Mouse (Mus musculus): ENCODE measurements around the gene Pde1b. TPM values are rescaled to one million over a fixed set of nuclear protein-coding genes. Genes with fewer than 3 reads are reported as not detected.
A peak's percentile ranks its signal among the peaks of the same experiment; 100 is the strongest.

The Pde1b gene
- polyA plus RNA-seq, 1 experiment from 2014 or later = 3.8 TPM

DNA sequence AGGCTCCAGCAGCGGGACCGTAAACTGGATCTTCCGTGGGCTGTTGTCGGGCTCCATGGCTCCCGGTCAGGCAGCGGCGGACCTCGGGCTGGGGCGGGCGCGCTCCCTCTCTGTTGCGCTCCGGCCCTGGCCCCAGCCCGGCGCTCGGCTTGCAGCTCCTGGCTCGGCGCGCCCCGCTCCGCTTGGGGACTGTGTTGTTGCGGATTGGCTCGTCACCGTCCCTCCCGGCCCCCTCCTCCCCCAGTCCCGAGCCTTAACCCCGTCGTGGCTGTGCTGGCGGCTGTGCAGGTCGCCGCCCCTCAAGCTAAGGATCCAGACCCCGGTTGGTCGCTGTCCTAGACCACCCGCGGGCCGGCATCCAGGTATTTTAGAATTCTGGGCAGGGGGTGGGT, 35.0 kb downstream of the Pde1b start, which contains the start of gene Ppp1r1a:
Gene Ppp1r1a (minus strand): TSS at position 182 of the 392 bp plus-strand sequence.
- under 1% methylated on average over 36 of the region's 36 CpGs for WGBS
- peak; percentile 85 for DNase-seq (ENCODE audit: low spot score)
- H3K27ac ChIP-seq = peak within 1 kb of the TSS; percentile 89

DNA sequence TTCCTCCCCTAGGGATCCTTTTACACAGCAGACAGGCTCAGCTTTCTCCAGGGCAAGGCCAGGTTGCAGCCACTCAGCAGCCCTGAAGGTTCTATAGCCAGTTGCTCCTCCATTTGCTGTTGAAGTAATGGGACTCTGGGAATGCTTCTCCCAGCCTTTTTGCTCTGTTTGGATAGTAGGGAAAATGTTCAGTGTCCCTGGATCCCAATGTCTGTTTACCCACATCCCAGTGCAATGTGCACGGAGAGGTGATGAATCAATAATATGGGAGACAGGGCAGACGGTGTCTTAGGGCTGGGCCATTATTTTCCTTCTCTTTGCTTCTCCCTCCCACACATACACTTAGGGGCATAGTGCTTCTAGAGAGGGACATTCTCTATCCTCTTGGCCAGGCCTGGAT, 36.4 kb downstream of the Pde1b start:
- no peaks in the 10 kb centered on the region for H3K9me3 ChIP-seq
- H3K36me3 ChIP-seq = no peaks in the 10 kb centered on the region
- peak; percentile 58 for DNase-seq (ENCODE audit: low spot score)
- H3K27ac ChIP-seq = no peak overlapping the region
- 65% methylated on average over 2 of the region's 2 CpGs for WGBS
- no peak overlapping the region for H3K4me3 ChIP-seq
- H3K4me1 ChIP-seq = peaks cover 44% of the 10 kb centered on the region
- H3K27me3 ChIP-seq (ENCODE audit: insufficient read depth, poor library complexity, severe bottlenecking) = peaks cover 48% of the 10 kb centered on the region

More for the DNA sequence above, 35.0 kb downstream of the Pde1b start, which contains the start of gene Ppp1r1a:
- Histone ChIP-seq H3K4me3 (peak within 1 kb of the TSS; percentile 72), H3K36me3 (0 out of 2 replicates have a peak, but pooled peaks cover 3% of the 10 kb centered on the region), H3K9me3 (no peaks in the 10 kb centered on the region), H3K27me3 (ENCODE audit: insufficient read depth, poor library complexity, severe bottlenecking) (peaks cover 53% of the 10 kb centered on the region), H3K4me1 (peaks cover 44% of the 10 kb centered on the region)

DNA sequence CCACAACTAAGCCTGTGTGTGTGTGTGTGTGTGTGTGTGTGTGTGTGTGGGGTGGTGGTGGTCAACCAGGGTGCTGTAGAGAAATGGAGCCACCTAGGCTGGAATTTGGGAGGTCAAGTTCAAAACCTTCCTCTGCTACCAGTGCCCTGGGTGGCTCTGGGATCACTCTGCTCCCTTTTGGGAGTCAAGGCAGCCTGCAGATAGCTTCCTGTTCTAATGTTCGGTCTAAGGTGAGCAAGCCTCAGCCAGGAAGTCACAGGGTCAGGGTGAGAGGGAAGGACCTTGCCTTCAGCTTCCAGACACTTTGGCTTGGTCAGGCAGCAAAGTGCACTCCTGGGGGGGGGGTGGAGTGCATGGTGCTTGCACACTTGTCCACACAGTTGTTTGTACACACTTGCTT, 37.8 kb downstream of the Pde1b start:
- peaks cover 41% of the 10 kb centered on the region for H3K27me3 ChIP-seq (ENCODE audit: insufficient read depth, poor library complexity, severe bottlenecking)
- 65% methylated on average over 1 of the region's 1 CpGs for WGBS
- H3K36me3 ChIP-seq = no peaks in the 10 kb centered on the region
- peaks cover 32% of the 10 kb centered on the region for H3K4me1 ChIP-seq
- peak; percentile 69 for DNase-seq (ENCODE audit: low spot score)
- no peak overlapping the region for H3K27ac ChIP-seq
- H3K9me3 ChIP-seq = no peaks in the 10 kb centered on the region
- no peak overlapping the region for H3K4me3 ChIP-seq

DNA sequence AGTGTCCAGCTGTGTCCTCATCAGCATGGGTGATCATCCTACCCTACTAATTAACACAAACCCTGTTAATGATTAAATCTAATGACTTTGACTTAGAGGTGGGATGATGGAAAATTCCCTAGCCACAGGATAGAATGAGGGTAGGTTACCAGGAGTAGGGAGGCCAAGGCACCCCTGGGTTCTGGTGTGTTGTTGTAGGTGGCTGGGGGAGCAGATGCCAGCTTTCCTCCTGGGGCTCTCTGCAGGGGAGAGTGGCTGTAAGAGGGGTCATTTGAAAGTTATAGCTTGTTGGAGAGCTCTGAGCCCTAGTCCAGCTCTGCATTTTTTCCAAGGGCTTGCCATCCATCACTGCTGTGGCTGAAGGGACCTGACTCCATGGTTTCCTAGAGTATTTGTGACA, 39.7 kb downstream of the Pde1b start:
- Histone ChIP-seq H3K4me1 (peaks cover 16% of the 10 kb centered on the region), H3K27ac (no peak overlapping the region), H3K4me3 (no peak overlapping the region), H3K36me3 (no peaks in the 10 kb centered on the region), H3K9me3 (no peaks in the 10 kb centered on the region), H3K27me3 (ENCODE audit: insufficient read depth, poor library complexity, severe bottlenecking) (peaks cover 25% of the 10 kb centered on the region)
- DNase-seq (ENCODE audit: low spot score) = no peak

DNA sequence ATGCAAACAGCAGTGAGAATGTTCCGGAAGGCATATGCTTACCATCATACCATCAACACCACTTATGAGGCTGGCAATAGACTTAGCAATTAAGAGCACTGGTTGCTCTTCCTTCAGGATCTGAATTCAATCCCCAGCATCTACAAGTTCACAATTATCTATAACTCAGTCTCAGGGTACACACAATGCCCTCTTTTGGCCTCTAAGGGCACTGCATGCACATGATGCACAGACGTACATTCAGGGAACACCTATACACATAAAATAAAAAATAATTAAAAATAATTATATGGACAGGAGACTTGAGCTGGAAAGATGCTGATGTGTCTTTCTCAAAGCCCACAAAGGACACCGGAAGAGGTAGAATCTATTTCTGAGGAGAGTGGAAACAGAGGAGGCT, 45.1 kb downstream of the Pde1b start:
- Histone ChIP-seq H3K4me1 (no peaks in the 10 kb centered on the region; the same call in 1 of the 2 replicates), H3K27me3 (ENCODE audit: insufficient read depth, poor library complexity, severe bottlenecking) (no peaks in the 10 kb centered on the region), H3K4me3 (no peak overlapping the region), H3K9me3 (no peaks in the 10 kb centered on the region), H3K27ac (no peak overlapping the region), H3K36me3 (no peaks in the 10 kb centered on the region)
- WGBS = 81% methylated on average over 3 of the region's 3 CpGs
- DNase-seq (ENCODE audit: low spot score) = no peak

DNA sequence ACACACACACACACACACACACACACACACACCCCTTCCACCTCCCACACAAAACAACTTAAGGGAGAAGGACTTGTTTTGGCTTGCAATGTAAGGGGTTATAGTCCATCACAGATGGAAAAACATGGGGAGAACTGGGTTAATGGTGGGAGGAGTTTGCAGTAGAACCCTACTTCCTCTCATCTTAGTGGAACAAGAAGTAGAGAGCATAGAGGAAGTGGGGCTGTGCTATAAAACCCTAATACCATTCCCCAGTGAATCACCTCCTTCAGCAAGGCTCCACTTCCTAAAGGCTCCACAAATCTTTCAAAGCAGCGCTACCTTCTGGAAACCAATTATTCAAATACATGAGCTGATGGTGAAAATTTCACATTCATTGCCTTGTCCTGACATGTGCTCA, 46.6 kb downstream of the Pde1b start:
- DNase-seq (ENCODE audit: low spot score) = no peak
- Histone ChIP-seq H3K4me3 (no peak overlapping the region), H3K36me3 (no peaks in the 10 kb centered on the region), H3K9me3 (no peaks in the 10 kb centered on the region), H3K27ac (no peak overlapping the region), H3K4me1 (no peaks in the 10 kb centered on the region), H3K27me3 (ENCODE audit: insufficient read depth, poor library complexity, severe bottlenecking) (no peaks in the 10 kb centered on the region)
- WGBS = 79% methylated on average over 1 of the region's 1 CpGs

DNA sequence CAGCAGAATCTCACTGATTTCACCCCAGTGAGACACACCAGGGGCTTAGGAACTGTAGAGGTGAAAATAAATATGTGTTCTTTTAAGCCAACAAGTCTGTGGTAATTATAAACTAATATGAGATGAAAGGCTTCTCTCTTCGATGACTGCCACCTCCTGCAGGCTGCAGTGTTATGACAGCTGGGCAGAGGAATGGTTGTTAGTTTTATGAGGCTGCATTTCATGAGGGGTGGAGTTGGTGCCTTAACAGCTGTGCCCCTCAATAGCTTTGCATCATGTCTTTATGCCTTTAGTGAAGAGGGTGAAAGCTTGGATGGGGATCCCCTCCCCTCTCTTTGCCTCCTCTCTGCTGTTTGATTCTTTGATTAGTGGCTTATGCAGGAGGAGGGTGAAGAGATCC, 48.2 kb downstream of the Pde1b start:
- Histone ChIP-seq H3K36me3 (no peaks in the 10 kb centered on the region), H3K9me3 (no peaks in the 10 kb centered on the region), H3K27me3 (ENCODE audit: insufficient read depth, poor library complexity, severe bottlenecking) (no peaks in the 10 kb centered on the region), H3K4me1 (no peaks in the 10 kb centered on the region), H3K4me3 (no peak overlapping the region), H3K27ac (no peak overlapping the region)
- WGBS = 42% methylated on average over 1 of the region's 1 CpGs
- no peak for DNase-seq (ENCODE audit: low spot score)

DNA sequence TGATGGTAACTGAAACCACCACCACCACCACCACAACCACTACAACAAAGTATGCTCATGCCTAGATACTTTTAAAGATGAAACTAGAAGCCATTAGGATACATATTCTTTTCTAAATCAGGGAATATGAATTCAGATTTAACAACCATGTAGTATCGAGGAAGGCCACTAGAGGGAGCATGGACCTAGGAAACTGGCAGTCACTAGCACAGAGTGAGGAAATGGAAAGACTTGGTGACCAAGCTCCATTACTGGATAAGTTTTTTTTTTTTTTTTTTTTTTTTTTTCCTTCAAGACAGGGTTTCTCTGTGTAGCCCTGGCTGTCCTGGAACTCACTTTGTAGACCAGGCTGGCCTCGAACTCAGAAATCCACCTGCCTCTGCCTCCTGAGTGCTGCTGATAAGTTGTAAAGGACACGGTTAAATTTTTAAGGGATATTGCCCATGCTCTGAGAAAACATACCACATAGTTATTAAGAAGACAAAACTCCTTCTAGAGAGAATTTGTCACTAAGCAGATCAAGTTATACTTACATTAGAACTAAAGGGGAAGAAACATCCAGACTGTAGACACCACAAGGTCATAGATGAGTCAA, 49.4 kb downstream of the Pde1b start:
- H3K4me1 ChIP-seq = no peaks in the 10 kb centered on the region
- H3K36me3 ChIP-seq = no peaks in the 10 kb centered on the region
- 47% methylated on average over 3 of the region's 3 CpGs for WGBS
- DNase-seq (ENCODE audit: low spot score) = no peak
- no peaks in the 10 kb centered on the region for H3K27me3 ChIP-seq (ENCODE audit: insufficient read depth, poor library complexity, severe bottlenecking)
- no peak overlapping the region for H3K4me3 ChIP-seq
- no peak overlapping the region for H3K27ac ChIP-seq
- no peaks in the 10 kb centered on the region for H3K9me3 ChIP-seq

DNA sequence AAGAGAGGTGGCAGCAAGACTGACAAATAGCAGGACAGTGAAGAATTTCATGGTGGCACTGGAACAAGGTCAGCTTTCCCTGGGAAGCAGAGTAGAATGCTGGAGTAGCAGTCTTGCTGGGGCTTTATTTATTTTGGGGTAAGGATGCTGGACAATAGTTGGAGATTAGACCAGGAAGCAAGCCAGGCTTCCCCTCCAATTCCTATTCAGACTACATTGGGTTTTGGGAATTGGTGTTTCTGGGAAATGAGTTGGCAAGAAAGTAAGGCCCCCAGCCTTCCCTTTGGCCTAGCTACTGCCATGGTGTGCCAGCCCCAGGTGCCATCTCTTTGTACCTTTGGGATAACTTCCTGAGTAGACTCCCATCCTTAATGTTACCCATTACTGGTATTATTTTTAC, 62.1 kb downstream of the Pde1b start, which contains the start of gene Glycam1:
Gene Glycam1 (minus strand): TSS at position 101 of the 400 bp plus-strand sequence.
- H3K4me1 ChIP-seq = no peaks in the 10 kb centered on the region
- H3K27me3 ChIP-seq (ENCODE audit: insufficient read depth, poor library complexity, severe bottlenecking) = no peaks in the 10 kb centered on the region
- no peaks in the 10 kb centered on the region for H3K36me3 ChIP-seq
- H3K9me3 ChIP-seq = no peaks in the 10 kb centered on the region
- DNase-seq (ENCODE audit: low spot score) = no peak
- H3K27ac ChIP-seq = no peak within 1 kb of the TSS
- H3K4me3 ChIP-seq = no peak within 1 kb of the TSS

Other genes starting within 250 kb of the Pde1b start
- 15.2 and 19.4 TPM in 2 replicates for gene Nfe2, start 244.6 kb upstream of the Pde1b start, polyA plus RNA-seq (2016; fragmentation: Nextera tagmentation; extraction: Ambion mirVana)
- gene Copz1, start 230.3 kb upstream of the Pde1b start, polyA plus RNA-seq (2016; fragmentation: Nextera tagmentation; extraction: Ambion mirVana) = 220 and 264 TPM in 2 replicates
- gene Gpr84, start 192.4 kb upstream of the Pde1b start, polyA plus RNA-seq (2016; fragmentation: Nextera tagmentation; extraction: Ambion mirVana) = 0.35 TPM in 1 of 2 replicates, not detected in the other
- gene Zfp385a, start 162.9 kb upstream of the Pde1b start, polyA plus RNA-seq (2016; fragmentation: Nextera tagmentation; extraction: Ambion mirVana) = 8.9 and 15.8 TPM in 2 replicates
- 60.6 and 98.7 TPM in 2 replicates for gene Itga5, start 136.3 kb upstream of the Pde1b start, polyA plus RNA-seq (2016; fragmentation: Nextera tagmentation; extraction: Ambion mirVana)
- 3.9 and 21.8 TPM in 2 replicates for gene Gtsf1, start 72.6 kb upstream of the Pde1b start, polyA plus RNA-seq (2016; fragmentation: Nextera tagmentation; extraction: Ambion mirVana)
- not detected in 2 replicates for gene Gtsf2, start 54.6 kb upstream of the Pde1b start, polyA plus RNA-seq (2016; fragmentation: Nextera tagmentation; extraction: Ambion mirVana)
- 1.00 and 2.2 TPM in 2 replicates for gene Nckap1l, start 49.2 kb upstream of the Pde1b start, polyA plus RNA-seq (2016; fragmentation: Nextera tagmentation; extraction: Ambion mirVana)
- 57.4 and 77.3 TPM in 2 replicates for gene Ppp1r1a, start 35.0 kb downstream of the Pde1b start, polyA plus RNA-seq (2016; fragmentation: Nextera tagmentation; extraction: Ambion mirVana)
- gene Glycam1, start 62.0 kb downstream of the Pde1b start, polyA plus RNA-seq (2016; fragmentation: Nextera tagmentation; extraction: Ambion mirVana) = not detected in 2 replicates

Measured in heart, embryonic 10.5 days (tissue).